Mouse (Mus musculus): ENCODE measurements around the gene Swap70.
"Not testable (repeated sequence)": the region's sequence is repeated elsewhere in the genome, so short reads cannot be mapped to it uniquely, and the experiment has no call there.

Swap70 gene

DNA sequence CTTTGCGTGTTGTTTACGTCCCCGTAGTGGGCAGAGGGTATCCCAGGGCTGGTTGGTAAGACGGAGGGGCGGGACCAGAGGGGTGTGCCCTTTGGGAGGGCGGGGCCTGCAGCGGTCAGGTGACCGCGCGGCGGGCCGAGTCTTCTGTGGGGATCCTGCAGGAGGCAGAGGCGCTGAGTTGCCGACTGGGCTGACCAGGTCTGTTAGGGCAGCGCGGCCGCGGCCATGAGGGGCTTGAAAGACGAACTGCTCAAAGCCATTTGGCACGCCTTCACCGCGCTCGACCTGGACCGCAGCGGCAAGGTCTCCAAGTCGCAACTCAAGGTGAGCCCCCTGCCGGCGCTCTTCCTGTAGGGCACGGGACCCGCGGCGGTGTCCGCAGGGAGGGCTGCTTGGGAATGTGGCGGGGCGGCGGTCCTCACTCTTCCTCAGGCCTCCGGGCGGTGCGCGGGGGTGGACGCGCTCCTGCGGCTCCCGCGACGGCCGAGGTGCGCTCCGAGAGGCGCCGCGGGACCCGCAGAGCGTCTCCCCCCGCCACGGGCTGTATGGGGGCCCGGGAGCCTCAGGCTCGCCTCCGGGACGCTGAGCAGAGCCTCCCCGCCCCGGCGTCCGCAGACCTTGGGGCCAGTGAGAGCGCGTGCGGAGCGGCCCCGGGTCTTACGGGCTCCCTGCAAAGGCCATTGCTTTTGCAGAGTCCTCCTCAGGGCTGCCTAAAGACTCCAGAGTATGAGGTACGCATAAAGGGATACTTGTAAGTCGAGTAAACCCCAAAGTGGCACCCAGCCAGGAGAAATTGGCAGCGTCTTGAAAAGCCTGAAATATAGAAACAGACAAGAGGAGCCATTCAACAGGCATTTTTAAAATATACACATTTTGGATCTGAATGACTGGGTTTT is at the start of gene Swap70:
Gene Swap70, plus strand, starts transcription at position 126 of the 896 bp plus-strand sequence.
- DNase-seq (ENCODE audit: low read depth, low spot score): peak; percentile 65

DNA sequence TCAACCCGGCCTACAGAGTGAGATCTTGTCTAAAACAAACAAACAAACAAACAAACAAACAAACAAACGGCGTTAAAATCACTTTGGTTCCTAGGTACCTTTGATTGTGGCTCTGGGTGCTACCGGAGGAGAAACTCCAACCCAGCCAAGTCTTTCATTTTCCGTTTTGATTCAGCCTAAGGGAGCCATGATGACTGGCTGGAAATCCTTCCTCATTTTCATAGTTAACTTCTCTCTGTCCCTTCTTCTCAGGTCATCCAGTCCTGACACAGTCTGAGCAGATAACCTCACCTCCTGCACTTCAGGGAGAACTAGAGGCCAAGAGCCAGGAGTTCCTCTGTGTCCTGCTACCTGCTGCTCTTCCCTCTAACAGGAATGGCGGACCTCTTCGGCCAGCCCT is 42.3 kb upstream of the Swap70 start:
- no peak for DNase-seq (ENCODE audit: low read depth, low spot score)

DNA sequence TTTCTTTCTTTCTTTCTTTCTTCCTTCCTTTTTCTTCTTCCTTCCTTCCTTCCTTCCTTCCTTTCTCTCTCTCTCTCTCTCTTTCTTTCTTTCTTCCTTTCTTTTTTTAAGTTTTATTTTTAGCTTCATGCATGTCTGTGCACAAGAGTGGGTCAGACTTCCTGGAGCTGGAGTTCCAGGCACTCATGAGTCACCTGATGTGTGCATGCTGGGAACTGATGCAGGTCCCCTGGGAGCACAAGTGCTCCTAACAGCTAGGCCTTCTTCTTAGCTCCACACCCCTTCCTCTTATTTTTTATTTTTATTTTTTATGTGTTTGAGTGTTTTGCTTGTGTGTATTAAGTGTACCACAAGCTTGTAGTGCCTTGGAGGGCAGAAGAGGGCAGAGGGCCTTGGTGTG is 40.9 kb upstream of the Swap70 start:
- DNase-seq (ENCODE audit: low read depth, low spot score): no peak

DNA sequence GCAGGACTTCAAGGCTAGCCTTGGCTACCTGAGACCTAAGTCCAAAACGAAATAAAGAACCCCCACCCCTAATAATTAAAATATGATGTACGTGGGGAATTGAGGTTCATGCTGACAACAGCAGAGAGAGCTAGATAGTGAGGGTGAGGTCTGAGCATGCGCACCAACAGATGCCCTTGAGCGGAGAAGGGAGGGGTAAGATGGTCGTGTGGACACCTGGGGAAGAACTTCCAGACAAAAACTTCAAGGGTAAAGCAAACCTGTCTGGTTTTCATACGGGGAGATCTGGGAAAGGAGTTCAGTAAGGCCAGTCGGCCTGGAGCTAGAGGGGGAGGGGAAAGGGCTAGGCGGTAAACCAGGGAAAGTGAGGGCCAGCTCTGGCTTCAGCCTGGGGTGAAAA is 40.1 kb upstream of the Swap70 start:
- DNase-seq (ENCODE audit: low read depth, low spot score): no peak

DNA sequence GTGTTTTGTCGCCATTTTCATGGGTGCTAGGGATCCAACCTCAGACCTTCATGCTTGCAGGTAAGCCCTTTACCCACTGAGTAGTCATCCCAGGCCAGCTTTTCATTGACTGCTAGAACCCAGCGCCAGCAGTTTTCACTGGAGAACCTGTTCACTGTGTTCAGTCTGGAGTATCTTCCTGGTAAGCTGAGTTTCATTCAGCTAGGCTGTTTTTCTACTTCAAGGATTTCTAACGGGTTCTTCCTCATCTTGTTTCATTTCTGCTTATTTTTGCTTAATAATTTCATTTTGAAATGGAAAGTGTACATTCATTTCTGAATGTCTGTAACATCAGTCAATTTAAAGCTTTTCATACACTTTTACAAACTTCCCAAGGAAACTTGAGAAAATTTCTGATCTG is 36.9 kb upstream of the Swap70 start:
- no peak for DNase-seq (ENCODE audit: low read depth, low spot score)

DNA sequence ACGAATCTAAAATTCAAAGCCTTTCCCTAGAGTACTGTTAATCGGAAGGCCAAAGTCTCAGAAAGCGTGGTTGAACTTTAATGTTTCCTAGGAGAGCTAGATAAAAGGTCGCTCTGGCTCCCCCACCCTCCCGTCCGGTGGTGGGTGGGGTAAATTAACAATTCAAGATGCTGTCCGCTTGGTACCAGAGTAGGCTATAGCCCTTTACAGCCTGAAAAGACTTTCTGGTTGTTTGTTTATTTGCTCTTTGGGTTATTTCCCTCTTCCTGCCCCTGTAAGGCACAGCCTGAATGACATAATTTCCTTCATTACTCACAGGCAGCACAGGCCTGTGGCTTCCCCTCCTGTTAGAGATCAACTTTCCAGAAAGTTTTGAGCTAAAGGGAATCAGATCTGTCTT is 31.6 kb upstream of the Swap70 start:
- no peak for DNase-seq (ENCODE audit: low read depth, low spot score)

DNA sequence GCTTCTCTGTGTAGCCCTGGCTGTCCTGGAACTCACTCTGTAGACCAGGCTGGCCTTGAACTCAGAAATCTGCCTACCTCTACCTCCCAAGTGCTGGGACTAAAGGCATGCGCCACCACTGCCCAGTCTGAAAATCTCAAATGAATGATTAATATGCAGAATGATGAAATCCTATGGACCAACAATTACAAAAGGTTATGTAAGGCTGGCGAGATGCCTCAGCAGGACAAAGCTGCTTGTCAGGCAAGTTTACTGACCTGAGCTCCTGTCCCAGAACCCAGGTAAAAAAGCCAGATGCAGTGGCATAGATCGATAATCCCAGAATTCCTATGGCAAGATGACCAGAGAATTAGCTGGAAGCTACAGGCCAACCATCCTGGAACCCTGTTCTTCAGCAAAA is 28.3 kb upstream of the Swap70 start:
- DNase-seq (ENCODE audit: low read depth, low spot score): no peak

DNA sequence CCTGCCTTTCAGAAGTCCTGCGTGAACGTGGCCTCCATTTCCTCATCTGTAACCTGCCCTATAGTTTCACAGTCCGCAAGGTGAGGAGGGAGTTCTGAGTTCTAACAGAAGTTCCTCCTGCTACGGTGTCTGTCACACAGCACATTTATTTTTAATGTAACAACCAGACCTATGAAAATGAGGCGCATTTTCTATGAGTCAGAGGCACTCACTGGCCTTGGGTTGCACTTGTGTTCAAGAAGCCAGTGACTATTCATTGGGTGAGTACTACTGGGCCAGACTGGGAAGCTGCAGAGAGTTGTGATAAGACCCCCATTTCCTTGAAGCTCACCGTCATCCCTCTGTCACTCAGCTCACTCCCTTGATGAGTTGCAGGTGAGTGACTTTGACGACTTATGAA is 24.3 kb upstream of the Swap70 start:
- DNase-seq (ENCODE audit: low read depth, low spot score): no peak

DNA sequence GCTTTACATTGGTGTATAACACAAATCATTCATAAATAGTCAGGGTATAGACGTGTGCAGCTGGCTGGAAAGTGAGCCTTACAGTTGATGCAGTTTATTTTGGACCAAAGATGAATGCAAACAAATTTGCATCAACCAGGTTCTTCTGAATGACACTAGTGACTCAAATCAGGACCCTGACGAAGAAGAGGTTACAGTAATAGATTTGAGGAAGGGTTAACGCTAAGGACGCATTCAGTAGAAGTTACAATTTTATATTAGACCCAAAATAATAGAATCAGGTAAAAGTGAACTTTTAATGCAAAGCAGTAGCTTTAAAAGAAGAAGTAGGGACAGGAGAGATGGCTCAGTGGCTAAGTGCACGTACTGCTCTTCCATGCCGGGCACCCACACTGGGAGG is 19.6 kb upstream of the Swap70 start:
- DNase-seq (ENCODE audit: low read depth, low spot score): no peak

DNA sequence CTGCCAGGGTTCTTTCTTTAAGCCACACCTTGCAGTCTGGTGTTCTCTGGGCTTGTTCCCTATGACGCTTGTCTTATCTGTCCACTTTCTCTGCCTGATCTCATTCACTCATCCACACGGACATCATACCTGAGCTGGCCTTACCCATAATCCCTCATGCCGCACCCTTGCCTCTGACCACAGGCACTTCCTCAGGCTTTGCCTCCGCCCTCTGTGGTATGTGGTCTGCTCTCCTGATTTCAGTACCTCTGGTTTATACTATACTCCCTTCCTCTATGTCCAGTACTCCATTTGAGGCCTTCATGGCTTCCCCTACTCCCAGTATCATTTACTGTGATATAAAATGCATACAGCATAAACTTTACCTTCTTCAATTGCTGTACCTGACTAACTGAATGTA is 17.3 kb upstream of the Swap70 start:
- DNase-seq (ENCODE audit: low read depth, low spot score): no peak

DNA sequence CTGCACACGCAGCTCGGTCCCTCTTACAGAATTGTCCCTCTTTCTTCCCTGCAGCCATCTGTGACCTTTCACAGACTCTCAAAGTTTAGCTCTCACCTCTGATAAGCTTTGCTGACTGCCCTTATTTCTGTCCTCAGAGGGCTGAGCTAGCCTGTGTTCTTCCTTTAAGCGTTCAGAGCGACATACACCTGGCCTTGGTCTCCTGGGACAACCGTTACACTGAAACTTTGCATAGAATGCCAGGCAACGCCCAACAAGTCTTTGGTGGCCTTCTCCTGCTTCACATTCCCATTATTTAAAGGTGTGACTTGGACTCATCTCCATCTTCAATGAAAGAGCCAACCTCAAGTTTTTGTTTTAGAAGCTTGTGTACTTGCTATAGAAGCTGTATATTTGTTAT is 13.2 kb upstream of the Swap70 start:
- no peak for DNase-seq (ENCODE audit: low read depth, low spot score)

DNA sequence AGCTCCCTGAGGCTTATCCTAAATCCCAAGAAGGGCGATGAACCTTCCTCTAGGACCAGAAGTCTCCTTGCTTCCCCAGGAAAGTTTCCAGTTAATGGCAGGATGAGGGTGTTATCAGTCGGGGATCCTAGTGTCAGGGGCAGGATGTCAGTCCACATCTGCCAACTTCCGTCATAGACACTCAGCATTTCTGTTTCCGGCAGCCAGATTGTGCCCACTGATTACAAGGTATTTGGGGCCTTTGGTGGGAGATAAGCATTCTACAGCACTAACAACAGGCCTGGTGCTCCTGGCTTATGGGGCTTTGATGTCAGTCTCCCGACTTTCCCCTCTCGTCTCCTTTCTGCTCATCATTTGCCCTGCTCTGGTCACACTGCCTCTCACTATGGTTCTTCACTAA is 12.1 kb upstream of the Swap70 start:
- DNase-seq (ENCODE audit: low read depth, low spot score): no peak

DNA sequence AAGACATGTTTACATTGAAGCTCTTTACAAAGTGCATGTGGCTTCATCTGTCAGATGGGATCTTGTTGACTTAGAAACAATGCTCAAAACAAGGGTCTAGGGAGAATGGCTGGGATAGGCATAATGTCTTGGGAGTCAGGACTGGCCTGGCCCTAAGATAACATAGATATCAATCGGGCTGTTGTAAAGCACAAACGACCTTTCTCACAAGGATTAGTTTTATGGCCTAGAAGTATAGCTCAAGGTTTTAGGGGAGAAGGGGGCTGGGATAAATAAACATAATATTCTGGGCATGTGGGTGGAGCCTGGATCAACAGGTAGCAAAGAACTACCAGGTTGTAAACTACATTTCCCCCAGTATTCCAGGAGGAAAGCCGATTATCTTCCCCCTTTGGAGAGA is 10.5 kb upstream of the Swap70 start:
- no peak for DNase-seq (ENCODE audit: low read depth, low spot score)

DNA sequence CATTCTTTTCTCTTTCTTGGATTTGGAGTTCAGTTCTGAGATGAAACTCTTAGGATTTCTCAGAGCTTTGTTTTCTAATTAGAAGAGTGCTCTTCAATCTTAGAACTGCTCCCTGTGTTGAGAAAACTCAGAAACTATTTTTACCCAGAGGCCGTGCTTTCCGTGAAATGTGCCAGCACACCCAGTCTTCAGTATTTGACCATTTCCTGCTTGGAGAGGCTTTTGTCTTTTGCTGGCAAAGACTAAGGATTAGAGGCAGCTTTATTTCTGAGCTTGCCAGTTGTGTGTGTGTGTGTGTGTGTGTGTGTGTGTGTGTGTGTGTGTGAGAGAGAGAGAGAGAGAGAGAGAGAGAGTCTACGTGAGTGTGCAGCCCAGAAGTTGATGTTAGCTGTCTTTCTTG is 6.6 kb upstream of the Swap70 start:
- no peak for DNase-seq (ENCODE audit: low read depth, low spot score)

DNA sequence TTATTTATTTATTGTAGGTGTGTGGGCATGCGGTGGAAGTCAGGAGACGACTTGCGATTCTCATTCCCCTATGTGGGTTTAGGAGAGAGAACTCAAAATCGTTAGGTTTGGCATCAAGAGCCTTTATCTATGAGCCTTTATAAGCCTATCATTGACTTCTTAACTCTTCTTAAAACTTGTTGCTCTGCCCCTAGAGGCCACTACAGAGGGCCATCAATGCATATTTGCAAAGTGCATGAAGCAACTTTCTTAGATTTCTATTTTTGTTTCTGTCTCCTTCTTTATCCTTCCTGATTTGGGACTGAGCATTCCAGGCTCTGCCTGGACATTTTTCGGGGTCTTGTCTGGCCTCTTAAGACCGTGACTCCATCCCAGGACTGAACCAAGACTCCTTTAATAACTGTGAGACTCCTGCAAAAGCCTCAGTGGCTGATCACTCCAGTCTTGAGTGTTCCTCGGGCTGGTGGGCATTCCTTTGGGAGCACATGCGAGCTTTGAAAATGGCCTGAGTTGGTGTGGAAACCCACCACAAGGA is 393 bp upstream of the Swap70 start:
- no peak for DNase-seq (ENCODE audit: low read depth, low spot score)

DNA sequence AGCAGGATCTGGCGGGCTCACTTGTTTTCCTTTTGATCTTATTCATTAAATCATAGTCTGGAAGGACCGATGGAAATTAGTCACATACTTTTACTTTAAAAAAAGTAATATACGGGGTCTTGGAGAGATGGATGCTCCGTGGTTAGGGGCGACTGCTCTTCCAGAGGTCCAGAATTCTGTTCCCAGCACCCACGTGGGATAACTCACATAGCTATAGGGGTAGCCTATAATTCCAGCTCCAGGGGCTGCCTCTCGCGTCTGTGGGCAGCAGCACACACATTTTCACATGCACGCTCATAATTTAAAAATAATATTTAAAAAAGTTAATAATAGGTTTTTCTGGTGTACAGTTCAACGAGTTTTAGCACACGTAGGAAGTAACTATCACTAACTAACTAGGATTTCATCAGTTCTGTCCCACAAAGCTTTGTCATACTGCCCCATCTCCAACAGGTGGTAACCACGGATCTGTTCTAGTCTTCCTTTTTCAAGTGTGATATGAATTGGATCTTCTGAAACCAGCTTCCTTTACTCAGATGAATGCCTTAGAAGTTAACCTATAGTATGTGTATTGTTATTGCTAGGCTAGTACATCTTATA is 1.2 kb downstream of the Swap70 start:
- DNase-seq (ENCODE audit: low read depth, low spot score): no peak

DNA sequence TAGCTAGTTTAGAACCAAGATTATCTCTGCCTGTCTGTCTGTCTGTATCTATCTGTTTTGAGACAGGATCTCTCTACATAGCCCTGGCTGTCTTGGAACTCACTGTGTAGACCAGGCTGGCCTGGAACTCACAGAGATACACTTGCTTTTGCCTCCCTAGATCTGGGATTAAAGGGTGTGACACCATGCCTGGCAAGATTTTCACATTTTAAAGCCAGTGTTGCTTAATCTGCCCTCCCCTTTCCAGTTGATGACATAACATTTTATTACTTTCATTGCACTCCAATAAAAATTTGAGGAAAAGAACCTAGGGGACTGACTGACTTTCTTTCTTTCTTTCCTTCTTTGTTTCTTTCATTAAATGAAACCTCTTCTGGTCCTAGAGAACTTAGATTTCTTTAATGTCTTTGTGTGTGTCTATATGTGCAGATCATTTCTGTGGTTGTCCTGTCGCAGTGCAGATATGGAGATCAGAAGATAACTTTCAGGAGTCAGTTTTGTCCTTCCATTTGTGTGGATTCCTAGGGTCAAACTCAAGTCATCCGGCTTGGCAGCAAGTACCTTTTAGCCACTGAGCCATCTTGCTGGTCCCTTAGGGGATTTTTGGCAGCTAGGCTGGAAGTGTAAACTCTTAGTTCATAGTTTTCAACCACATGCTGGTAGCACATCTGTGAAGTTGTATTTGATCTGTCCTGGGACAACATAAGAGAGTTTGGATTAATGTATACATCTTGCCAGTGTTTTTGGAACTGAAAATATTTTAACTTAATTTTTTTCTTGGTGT is 2.4 kb downstream of the Swap70 start:
- DNase-seq (ENCODE audit: low read depth, low spot score): no peak

DNA sequence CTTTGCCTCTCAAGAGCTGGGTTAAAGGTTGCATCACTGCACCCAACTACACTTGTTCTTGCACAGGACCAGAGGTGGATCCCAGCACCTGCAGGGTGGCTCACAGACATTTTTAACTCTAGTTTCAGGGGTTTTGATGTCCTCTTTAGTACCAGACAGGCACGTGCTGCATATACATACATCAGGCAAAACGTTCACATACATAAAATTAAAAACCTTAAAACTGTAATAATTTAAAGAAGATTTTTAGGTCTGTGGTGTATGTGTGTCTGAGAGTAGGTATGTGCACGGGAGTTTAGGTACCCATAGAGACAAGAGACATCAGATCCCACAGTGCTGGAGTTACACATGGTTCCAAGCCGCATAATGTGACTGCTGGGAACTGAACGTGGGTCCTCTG is 5.0 kb downstream of the Swap70 start:
- DNase-seq (ENCODE audit: low read depth, low spot score): no peak

DNA sequence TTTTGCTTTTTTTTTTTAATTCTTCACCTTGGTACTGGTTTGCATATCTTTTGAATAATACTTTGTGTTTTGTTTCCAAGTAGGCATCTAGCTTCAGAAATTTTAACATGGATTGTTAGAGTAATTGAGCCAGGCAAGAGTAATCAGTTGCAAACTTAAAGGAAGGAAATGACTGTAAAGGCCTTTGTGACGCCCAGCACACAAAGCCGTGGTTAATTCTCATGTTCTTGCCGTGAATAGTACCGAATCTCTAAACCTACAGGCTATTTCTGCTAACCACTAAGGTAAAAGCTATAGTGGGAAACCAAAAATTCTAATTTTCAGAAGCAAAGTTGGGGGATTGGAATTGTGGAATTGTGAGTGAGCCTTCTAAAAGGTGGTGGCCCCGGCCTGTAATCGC is 8.5 kb downstream of the Swap70 start:
- no peak for DNase-seq (ENCODE audit: low read depth, low spot score)

DNA sequence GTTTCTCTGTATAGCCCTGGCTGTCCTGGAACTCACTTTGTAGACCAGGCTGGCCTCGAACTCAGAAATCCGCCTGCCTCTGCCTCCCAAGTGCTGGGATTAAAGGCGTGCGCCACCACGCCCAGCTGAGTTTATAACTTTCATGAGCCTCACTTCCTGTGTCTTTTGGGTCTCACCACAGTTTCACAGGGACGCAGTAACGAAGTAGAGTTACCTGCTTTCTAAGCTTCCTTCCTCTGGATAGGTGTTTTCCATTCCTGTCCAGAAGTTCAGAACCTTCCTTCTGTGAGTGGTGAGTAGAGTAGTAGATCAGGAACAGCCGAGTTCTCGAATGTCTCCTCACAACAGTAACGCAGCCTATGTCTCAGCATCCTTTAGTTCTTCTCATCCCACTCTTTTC is 9.6 kb downstream of the Swap70 start:
- DNase-seq (ENCODE audit: low read depth, low spot score): not testable (repeated sequence)

DNA sequence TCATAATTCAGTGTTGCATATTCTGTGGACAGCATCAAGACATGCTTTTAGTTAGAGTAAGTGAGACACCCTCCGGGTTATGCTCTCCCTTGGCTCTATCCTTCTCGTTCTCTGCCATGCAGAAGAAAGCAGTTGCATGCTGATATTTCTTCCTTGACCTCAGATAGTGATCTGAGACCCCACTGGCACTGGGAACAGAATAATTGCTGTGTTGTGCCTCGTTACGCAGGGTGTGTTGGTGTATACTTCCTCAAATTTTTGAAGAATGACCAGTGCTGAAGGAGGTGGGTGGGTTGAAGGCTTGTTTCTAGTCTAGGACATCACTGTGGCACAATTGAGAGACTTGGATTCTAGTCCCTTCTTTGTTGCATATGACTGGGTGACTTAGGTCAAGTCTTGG is 14.6 kb downstream of the Swap70 start:
- no peak for DNase-seq (ENCODE audit: low read depth, low spot score)

DNA sequence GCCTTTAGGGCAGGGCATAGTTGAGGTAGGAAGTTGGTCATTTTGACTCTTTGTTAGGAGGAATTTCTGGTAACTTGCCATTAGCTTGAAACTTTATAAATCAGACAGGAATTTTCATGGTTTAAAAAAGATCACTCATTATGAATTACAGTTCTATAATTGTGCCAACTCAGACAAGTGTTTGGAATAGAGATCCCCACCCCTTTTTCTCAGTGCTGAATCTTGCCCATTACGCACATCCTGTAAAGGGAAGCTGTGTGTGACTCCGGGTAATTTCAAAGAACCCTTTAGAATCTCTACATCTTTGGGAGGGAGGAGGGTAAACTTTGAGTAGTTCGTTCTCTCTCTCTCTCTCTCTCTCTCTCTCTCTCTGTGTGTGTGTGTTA is 15.9 kb downstream of the Swap70 start:
- no peak for DNase-seq (ENCODE audit: low read depth, low spot score)
